Mouse (Mus musculus) embryo, embryonic 11.5 days (tissue): ENCODE data around the gene Gm20425.
"Not testable (repeated sequence)": the region's sequence is repeated elsewhere in the genome, so short reads cannot be mapped to it uniquely, and the experiment has no call there.

Experiments used
- DNase-seq: peaks from one replicate; pipeline ENCODE4 v3.0.0-alpha.2; 2012; ENCODE audit warnings: low read depth, low spot score

Gene Gm20425

DNA sequence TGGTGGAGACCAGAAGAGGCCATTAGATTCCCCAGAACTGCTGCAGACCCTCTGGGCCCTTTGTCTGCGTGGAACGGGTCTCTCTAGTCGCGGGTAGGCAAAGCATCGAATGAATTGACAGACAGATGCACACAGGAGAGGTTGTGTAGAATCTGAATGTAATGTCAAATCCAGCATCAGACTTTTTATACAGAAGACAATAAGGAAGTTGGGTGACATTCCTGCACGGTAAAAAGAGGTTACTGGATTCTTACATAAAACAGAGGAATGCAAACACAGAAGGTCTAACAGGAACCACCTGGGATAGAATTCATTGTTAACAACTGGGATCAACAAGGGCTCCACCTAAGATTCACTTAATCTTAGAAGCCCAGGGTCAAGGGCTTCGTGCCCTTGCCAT lies 74.9 kb downstream of the Gm20425 start:
- DNase-seq = not testable (repeated sequence)

- no peak for DNase-seq
These were observed 75.5 kb downstream of the Gm20425 start for GRCm38 (mm10) chr9:103154568-103154967.

- no peak for DNase-seq
These were observed 76.8 kb downstream of the Gm20425 start for GRCm38 (mm10) chr9:103153286-103153685.

DNA sequence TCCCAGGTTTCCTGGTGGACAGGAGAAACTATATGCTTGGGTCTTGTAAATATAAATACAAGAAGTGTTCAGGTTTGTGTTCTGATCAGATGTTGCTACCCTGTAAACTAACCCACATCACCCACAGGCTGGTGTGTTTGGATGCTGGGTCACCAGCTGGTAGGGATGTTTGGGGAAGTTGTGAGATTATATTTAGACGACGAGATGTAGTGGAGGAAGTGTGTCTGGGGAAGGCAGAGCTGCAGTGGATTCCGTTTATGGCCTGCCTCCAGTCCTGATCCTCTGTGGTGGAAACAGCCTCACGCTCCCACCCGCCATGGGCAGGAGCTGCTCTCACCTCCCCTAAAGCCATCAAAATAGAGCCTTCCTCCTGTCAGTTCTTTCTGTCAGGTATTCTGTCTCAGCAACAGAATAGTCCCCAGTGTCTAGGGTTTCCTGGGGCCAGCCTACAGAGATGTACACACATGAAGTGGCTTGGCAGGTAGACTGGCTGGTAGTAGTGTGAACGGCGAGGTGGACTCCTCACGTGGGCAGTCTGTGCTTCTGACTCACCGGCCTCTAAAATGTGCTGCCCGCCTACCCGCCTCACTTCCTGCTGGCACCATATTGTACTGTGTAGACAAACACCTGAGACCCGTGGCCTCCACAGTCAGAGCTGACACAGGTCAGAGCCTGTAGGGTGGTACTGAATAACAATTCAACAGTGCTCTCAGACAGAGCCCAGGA lies 80.9 kb downstream of the Gm20425 start:
- DNase-seq = no peak

- no peak for DNase-seq
These were observed 83.0 kb downstream of the Gm20425 start for GRCm38 (mm10) chr9:103147103-103147502.

DNA sequence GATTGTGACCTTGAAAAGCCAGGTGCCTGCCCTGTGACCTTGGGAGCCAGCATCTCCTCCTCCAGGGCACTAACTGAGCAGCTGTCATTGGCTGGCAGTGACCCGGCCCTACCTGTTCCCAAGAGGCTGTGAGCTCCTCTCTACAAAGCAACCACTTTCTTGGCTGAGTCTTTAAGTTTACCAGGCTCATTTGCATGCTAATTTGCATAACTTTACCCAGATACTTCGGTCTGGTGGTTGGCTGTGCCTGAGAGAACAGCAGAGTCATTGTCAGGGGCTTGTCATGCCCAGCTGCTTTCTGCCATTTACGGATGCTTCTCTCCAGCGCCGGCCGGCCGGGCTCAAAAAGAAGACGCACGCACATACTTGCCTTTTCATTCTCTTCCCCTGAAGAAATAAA lies 83.4 kb downstream of the Gm20425 start:
- peak; percentile 14 for DNase-seq

- DNase-seq = no peak
These were observed 83.8 kb downstream of the Gm20425 start for GRCm38 (mm10) chr9:103146257-103146656.

DNA sequence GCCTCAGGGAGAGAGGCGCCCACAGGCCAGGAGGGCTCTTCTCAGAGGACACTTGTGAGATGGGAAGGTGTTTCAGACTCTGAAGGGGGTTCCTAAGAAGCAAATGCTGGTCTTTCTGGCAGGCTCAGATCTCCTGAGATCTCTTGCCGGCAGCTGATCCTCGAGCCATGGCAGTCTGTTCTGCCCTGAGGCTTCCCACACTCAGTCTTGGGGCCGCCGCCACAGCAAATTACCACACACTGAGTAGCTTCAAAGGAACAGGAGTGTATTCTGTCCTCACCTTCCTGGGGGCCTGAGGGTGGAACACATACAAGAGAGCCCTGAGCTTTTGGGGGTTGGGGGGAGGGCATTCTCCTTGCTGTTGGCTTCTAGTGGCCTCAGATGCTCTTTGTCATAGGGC lies 84.8 kb downstream of the Gm20425 start:
- no peak for DNase-seq

- no peak for DNase-seq
These were observed 86.2 kb downstream of the Gm20425 start for GRCm38 (mm10) chr9:103143881-103144280.

- DNase-seq = no peak
These were observed 88.8 kb downstream of the Gm20425 start for GRCm38 (mm10) chr9:103141266-103141665.

DNA sequence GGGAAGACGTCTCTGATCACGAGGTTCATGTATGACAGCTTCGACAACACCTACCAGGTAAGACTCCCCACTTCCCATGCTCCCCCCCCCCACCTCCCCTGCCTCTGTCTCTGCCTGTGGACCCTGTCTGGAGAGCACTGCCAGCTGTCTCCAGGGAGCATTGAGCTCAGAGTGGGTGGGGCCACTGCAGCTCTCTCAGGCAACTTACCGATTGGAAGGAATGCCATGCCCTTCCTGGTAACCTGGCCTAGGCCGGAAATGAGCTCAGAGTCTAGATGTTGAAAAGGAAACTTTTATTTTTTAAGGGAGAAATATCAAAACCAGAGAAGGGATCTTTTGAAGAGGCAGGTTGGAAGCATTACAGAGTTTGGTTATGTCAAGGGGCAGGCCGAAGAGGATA lies 89.7 kb downstream of the Gm20425 start:
- no peak for DNase-seq
